Mouse (Mus musculus): ENCODE measurements at regions not wholly inside any gene's neighbourhood (a gene's known extent, or its start where the extent isn't known, plus 50 kb on each side); places are given as distances from the start of the nearest gene placed in this dataset.

DNA sequence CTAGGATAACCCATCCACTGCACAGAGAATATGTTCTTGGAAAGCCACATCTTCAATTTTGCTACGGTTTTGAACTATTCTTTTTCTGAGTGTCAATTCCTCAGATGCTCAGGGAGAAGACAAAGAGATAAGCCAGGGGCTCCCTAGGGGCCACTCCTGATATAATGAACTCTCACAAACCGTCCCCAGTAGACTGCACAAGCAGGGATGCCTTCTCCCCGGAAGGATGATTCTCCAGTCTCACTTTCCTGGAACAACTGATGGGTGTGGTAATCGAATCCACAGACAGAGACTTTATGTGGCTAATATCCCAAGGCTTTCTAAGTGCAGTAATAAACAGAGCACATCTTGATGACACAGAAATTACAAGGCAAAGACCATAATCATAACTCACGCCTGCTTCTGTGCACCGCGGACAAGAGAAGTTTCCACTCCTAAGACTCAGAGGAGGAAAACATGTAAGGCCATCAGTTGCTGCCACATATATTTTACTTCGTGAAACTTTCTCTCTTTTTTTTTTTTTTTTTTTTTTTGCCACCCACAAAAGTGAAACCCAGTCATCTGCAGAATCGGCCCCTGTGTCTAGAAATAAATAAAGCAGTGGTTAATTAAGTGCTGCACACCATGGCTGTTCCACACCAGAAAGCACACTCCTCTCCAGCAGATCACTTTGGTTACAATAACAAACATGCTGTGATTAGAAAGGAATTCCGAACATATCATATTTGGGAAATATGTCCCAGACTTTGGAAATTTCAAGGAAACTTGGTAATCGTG lies 433.8 kb downstream of the Gsdmc2 start:
- DNase-seq (ENCODE audit: extremely low spot score in 1 of 2, low spot score in 1 of 2) = no peak

DNA sequence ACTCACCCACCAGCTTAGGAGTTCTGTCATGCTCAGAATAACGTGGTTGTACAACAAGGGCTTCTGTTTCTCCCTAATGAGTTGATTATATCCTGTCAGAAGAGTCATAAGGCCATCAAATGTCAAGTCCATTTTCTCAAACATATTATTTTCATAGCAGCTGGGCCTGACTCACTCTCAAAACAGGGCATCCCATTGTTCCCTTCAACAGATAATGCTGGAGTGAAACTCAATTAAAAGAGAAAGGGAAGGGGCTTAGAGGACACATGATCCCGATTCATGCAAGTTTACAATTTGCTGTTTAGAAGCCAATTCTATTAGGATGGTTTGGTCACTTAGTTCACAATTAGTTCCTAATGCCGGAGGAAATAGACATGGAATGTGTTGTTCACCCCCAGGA lies 444.5 kb downstream of the Gsdmc2 start:
- no peak for DNase-seq (ENCODE audit: extremely low spot score in 1 of 2, low spot score in 1 of 2)

DNA sequence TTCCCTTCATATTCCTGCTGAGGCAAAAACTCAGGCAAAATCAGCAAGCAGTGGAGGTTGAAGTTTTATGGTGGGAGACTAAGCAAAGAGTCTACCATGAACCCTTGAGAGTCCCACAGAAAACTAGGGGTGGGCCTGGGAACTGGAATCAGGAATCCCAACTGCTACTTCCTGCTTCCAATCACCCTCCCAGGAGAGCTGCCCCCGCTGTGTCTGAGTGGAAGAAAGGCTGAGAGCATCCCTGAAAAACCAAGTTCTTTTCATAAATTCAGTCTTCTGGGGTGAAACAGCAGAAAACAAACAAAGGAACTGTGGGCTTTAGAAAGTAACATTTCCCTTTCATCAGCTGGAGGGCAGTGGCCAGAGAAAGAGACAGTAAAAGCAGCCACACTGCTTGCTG lies 445.0 kb downstream of the Gsdmc2 start:
- DNase-seq (ENCODE audit: extremely low spot score in 1 of 2, low spot score in 1 of 2) = no peak

DNA sequence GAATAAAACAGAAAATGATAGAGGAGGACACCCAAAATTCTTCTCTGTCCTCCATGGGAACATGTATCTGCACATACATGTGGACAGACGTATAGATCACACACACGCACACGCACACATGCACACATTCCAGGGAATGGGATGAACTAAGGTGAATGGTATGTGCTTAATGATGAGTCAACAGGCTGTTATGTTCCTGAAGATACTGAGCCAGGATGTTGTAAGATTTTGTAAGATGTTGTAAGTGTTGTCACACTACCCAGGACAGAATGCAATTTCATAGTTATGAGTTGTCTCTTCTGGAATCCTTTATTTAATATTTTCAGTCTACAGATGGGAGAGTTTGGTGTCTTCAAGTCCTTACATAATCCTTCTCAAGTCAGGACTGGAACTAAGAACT lies 447.5 kb downstream of the Gsdmc2 start:
- DNase-seq (ENCODE audit: extremely low spot score in 1 of 2, low spot score in 1 of 2) = no peak

DNA sequence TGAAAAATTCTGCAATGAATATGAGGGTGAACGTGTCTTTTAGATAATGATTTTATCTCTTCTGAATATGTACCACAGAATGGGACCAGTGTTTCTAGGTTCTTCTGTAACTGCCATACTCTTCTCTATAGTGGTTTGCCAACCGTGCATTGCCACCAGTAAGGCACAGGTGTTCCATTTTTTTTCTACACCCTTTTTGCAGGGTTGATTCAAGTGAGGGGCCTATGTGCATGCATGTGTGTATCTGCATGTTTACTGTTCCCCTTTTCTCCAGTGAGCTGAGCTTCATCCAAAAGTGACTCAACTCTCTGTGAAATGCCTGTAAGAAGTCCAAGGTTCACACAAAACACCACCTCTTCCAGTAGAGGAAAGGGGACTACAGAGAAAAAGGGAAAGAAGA lies 467.7 kb downstream of the Gsdmc2 start:
- no peak for DNase-seq (ENCODE audit: extremely low spot score in 1 of 2, low spot score in 1 of 2)

DNA sequence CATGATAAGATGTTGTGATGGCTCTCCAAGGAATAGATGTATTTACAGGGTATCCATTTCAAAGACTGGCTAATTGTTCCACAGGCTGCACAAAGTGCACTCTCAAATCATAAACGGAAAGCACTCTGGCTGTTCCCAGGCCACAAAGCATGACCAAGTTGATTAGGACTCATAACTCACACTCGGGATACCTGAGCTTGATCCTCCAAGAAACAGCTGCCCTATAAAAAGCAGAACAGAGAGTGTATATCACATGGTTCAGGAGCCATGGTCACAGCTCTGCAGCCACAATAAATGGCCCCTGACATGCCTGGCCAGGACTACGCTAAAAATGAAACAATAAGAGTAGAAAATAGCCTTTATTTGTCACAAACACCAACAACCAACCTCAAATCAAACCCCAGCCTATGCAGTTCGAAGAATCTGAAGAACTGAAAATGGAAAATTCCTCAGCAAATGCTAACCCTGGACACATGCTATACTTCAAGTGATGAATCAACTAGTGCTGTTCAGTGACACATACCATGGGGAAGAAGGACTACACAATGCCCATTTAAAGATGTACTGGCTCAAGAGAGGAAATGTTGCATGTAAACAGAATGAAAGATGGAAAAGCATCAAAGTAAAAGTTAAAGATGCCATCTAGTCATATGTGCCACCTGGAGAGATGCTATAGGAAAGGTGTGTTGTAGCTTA lies 473.5 kb downstream of the Gsdmc2 start:
- DNase-seq (ENCODE audit: extremely low spot score in 1 of 2, low spot score in 1 of 2) = no peak

DNA sequence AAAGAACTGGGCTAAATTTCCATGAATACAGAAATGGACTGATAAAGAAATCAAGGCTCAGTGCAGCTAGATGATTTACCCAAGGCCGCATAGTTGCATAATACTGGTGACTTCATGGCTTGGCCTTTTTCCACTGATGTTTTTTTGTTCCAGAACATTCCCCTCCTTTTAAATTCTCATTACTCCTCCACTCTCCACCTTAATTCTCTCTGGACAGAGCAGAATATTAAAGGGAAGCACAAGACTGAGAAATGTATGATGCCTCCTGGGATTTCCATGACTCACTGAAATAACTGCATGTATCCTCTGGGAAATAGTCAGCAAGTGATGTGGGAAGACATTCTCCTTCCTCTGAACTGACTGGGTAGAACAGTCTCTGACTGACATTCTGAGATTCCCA lies 480.5 kb downstream of the Gsdmc2 start:
- DNase-seq (ENCODE audit: extremely low spot score in 1 of 2, low spot score in 1 of 2) = no peak

DNA sequence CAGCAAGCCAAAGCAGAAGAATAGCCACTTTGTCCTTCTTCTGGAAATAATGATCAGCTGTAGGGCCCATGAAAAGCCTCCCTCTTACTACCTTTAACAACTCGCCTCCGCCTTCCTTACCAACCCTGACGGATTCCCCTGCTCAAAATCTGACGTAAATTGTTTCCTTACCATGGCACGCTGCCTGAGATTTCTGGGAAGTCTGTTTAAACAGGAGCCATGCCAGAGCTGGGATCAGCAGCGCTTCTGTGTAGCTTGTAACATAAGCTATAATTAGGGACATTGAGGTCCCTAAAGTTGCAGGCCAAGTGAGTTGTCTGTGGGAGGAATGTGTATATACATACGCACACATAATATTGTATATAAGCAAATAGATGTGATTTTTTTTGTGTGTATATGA lies 484.6 kb downstream of the Gsdmc2 start:
- DNase-seq (ENCODE audit: extremely low spot score in 1 of 2, low spot score in 1 of 2) = peak in 1 of 2 experiments; percentile 5

DNA sequence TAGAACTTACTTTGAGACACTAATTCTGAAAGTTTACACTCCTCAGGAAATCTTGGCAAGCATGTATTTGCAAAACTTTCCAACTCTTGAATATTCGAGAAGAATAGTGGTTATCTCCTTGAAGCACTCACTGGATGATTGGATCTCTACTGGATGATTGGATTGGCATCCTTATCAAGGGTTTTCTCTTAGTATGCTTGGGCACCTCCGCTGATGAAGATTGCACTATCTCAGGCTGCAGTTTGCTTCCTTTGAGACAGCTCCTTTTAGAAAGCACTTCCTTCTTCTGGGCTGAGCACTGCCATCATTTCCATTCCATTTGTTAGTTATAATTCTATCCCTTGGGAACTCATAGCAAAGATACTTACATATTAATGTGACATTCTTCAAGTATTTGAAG lies 503.2 kb downstream of the Gsdmc2 start:
- no peak for DNase-seq (ENCODE audit: extremely low spot score in 1 of 2, low spot score in 1 of 2)

DNA sequence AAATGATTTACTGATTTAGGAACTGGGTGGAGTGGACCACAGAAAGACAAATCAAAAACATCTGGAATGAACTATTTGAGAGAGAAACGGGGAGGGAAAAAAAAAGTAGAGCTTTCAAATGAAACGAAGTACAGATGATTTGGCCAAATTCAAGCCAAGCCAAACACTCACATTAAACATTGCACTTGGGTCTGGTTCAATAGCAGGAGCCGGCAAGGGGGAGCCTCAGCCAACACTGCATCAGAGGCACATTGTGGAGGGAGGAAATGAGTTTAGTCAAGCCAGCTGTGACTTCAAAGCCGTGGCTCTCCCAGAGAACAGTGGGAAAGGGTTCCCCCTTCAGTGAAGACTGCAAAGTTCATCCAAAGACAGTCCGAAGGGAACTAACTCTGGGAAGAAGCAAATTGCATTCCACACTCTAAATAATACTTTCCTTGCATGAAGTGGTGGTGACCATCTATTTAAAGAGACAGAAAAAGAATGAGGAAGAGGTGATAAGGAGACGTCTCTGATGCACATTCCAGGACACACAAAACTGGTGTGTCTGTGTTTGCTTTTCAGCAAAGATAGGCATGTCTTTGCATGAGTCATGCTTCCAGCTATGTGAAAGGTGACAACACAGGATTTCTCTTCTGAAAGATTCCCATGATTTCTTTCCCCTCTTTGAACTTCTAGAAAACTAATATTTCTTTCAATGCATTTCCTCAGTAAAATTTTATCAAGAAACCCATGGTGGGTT lies 504.5 kb downstream of the Gsdmc2 start:
- no peak for DNase-seq (ENCODE audit: extremely low spot score in 1 of 2, low spot score in 1 of 2)

DNA sequence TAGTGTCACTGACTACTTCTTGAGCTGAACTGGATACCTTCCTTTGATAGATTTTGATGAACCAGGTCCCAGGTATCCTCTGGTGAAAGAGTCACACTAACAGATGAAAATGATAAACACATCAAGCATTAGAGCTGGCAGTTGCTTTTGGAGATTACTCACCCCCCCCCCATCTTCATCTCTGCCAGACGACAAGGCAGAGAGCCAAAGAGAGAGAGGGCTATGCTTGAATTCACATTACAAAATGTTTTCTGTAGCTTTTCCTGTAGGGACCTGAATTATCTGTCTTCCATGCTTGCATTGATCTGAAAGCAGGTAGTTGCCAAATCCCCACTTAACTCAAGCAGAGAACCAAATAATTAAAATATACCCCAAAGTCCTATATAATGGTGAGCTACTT lies 525.3 kb downstream of the Gsdmc2 start:
- DNase-seq (ENCODE audit: extremely low spot score in 1 of 2, low spot score in 1 of 2) = no peak

DNA sequence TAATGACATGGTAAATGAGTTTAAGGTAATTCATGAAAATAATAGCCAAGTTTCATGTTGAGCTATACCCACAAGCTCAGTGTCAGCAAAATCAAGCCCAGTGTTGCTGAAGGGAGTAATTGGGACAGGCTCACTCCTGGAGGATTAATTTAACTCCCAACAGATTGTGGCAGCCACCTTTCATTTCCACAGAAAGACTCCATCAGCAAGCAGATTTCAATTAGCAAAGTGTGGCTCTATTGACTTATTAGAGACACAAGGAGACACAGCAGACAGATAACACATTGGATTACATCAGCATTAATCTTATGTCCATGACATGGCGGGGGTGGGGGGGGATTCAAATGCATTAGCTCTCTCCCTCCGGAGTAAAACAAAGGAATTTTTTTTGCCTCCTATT lies 534.6 kb downstream of the Gsdmc2 start:
- DNase-seq (ENCODE audit: extremely low spot score in 1 of 2, low spot score in 1 of 2) = no peak

DNA sequence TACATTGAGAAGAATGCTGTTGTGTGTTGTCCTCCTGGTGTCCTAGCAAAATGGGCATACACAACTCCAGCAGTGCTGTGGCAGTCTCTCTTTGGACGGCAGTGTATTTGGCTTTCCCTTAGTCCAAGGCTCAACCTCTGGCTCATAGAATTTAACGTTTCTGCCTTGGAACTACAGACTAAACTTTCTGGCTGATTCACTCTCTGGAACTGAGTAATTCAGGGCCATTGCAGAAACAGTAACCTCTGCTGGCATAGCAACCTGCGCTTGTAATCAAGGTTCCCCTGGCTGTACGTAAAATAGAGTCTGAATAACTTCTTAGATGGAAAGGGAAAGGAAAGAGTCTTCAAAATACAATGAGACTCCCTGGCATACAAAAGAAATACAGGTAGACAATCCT lies 545.7 kb downstream of the Gsdmc2 start:
- DNase-seq (ENCODE audit: extremely low spot score in 1 of 2, low spot score in 1 of 2) = no peak

DNA sequence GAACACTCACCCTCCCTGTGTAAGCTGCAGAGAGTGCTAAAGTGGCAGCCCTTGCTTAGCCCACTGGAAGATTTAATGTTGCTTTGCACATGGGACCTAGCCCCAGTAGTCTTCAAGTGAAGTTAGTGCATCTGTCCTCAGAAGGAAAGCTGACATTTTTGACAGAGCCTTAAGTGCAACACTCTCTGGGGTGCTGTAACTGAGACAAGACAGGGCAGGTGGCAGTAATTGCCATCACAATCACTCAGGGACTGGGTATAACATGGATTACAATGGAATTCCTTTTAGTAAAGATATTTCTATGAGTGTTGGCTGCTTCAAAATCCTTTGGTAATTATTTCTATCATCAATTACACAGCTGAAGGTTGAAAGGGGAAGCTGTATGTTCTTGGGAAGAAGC lies 556.4 kb downstream of the Gsdmc2 start:
- DNase-seq (ENCODE audit: extremely low spot score in 1 of 2, low spot score in 1 of 2) = no peak

DNA sequence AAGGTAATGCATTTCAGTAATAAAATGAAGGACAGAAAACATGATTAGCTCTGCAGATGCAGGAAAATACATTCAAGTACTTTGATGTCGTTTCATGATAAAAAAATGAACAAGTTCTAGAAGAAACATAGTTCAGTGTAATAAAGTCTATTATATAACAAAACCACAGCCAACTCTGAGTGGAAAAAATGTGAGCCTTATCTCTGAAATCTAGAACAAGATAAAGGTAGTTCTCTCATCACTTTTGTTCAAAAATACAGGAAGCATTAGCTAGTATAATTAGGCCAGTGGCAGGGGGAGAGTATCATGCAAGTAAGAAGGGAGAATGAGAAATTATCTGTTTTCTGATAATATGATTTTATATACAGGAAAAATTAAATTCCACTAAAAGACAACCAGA lies 559.0 kb downstream of the Gsdmc2 start:
- no peak for DNase-seq (ENCODE audit: extremely low spot score in 1 of 2, low spot score in 1 of 2)

DNA sequence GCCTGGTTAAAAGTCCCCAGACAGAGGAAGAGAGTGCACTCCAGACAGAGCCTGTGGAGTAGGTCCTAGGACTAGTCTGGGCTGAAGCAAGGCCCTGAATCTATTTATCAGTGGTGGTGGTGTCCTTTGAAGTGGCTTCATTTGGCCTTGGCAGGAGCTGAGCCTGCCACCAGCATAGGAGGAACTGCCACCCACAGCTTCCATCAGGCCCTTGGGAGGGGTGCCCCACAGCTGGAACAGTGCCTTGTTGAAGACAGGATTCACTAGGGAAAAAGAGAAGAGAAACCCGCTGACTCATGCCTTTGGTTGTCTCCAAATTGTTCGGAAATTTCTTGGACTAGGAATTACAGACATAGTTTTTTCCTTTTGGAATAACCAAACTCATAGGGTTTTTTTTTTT lies 574.6 kb downstream of the Gsdmc2 start:
- no peak for DNase-seq (ENCODE audit: extremely low spot score in 1 of 2, low spot score in 1 of 2)

DNA sequence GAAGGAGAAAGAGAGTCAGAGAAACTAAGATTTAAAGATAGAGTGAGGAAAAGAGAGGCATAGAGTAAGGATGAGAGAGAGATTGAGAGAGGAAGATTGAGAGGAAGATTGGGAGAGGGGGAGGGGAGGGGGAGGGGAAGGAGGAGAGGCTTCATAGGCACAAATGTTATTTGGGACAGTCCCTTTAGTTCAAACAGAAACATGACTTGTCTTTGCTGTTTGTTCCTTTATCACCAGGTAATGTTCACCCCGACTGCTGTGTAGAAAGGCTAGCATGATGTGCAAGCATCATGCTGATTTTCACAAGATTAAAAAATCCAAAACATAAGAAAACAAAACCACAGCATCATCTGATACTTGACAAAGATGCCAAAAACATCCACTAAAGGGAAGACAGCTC lies 579.1 kb downstream of the Gsdmc2 start:
- DNase-seq (ENCODE audit: extremely low spot score in 1 of 2, low spot score in 1 of 2) = no peak

DNA sequence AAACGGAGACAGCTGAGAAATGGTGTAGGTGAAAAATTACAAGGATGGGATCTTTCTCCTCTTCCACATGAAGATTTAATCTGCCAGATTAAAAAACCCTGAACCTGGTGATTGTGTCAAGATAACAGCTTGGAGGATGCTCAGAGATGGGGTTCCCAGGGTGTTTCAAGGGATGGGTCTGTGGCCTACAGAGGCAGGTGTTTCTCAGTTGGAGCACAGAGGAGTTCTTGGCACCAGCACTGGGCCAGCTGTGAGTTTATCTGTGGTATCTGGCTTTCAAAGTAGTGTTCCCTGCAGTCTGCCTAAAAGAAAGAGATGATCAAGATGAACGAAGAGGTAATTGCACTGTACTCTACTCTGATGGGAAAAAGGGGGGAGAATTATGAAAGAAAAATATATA lies 589.2 kb downstream of the Gsdmc2 start:
- DNase-seq (ENCODE audit: extremely low spot score in 1 of 2, low spot score in 1 of 2) = no peak

DNA sequence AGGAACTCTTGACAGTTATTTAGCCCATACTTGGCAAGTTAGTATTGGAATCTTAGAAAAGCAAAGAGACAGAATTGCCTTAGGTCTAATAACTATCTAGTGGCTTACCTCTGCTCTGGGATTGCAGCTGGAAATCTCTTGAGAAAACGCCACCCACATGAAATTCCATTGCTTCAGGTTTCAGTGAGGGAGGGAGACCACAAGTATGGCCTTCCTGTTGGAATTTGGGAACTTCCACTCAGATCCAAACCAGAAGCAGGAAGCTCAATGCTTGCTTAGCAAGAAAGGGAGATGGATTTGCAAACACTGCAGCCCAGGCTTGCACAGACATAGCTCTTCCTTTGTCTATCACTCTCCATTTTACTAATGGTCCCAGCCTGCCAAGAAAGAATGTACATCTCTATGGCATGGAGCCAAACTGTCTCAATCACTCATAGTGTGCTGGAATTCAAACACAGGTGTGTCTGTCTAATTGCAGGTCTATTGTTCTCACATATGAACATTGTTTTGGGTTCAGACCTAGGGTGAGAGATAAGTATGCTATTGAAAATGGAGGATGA lies 592.1 kb downstream of the Gsdmc2 start:
- no peak for DNase-seq (ENCODE audit: extremely low spot score in 1 of 2, low spot score in 1 of 2)

DNA sequence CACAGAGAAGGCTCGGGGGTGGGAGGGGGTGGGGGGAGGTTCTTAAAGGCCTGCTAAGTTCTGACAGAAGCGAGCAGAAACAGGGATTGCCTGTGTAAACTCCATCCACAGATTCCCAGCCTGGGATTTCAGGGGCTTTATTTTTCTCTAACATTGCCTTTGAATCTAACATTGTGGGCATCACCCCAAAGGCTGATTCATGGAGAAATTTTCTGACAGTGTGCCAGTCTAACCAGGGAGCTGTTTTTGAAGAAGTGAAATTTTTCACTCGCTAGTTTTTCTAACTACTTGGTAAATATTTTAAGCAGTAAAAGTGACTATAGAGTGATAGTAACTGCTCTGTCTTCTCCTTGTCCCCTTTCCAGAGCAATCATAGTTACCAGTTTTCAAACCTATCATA lies 606.4 kb downstream of the Gsdmc2 start:
- DNase-seq (ENCODE audit: extremely low spot score in 1 of 2, low spot score in 1 of 2) = no peak

DNA sequence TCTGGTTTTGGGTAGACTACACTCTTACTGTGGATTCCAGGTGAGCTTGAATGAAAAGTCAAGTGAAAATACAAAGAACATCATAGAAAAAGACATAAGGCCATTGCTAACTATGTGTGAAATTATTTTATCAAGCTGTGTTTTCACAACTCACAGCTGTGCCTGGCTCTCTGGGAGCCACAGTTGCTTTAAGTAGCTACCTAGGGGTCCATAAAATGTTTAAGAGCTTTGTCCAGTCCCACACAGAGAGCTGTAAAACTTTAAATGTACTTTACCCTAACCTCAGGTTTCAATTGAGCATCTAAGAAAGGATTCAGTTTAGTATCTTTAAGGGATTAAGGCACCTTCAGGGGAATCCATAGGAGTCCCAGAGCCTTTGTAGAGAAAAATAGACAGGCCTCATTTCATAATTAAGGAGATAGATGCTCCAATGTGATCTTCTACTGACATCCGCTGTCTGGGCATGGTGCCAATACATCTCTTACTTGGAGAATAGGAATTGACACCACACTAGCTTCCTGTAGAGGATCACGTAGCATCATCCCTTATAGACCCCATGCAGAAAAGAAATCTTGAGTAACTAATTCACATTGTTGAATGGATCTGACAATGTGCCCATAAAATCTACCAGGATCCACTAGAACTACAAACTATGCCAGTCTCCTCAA lies 626.5 kb downstream of the Gsdmc2 start:
- DNase-seq (ENCODE audit: extremely low spot score in 1 of 2, low spot score in 1 of 2) = no peak
